Mouse (Mus musculus): ENCODE measurements around the gene 4930404H24Rik.

Gene 4930404H24Rik

GRCm38 (mm10) chr2:153533981-153534380 is 41.4 kb downstream of the 4930404H24Rik start:
- no peak for DNase-seq (ENCODE audit: low spot score)

DNA sequence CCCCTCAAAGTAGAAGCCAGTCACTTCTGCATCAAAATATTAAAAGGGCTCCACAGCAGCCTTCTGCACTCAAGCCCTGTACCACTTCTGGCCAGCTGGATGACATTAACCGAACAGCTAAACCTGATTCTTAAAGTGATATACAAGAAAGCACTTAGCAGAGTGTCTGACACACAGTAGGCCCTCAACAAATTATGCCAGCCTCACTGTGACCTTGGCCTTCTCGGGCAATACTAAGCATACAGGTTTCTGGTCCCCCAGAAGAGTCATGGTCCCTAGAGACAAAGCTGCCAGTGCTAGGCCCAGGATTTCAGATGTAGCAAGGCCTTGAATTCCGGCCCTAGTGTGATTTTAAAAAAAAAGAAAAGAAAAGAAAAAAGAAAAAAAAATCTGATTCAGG is 46.3 kb downstream of the 4930404H24Rik start:
- DNase-seq (ENCODE audit: low spot score), result no peak

DNA sequence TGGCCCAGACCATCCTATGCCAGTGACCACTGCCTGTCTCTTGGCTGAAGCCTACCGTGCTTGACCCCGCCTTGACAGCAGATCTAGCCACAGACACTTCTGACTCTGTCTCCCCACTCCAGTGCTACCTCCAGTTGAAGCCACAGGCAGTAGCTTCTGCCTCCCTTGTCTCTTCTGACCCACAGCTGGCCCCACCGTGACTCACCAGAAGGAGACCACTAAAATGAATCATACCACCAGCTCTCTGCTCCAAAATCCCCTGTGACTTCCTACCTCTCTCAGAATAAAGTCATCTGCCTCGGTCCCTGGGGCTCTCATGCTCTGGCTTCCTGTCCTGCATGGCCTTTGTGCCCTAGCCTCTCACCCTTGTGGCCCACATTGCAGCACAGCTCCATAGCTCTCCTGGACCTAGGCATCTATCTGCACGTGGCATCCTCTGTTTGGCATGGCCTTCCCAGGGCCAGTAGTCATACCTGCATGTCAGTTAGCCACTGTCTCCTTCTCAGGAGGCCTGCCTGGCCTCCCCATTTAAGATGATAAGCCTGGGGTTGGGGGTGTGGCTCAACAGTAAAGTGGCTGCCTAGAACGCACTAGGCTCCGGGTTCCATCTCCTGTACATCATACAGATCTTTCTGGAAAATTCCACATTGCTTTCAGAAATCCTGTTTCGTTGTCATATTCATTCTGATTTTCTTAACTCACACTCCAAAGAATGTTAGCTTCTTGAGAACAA is 50.5 kb downstream of the 4930404H24Rik start:
- no peak for DNase-seq (ENCODE audit: low spot score)
